Mouse (Mus musculus): ENCODE data around the gene Gm16440.
"Not testable (repeated sequence)": the region's sequence is repeated elsewhere in the genome, so short reads cannot be mapped to it uniquely, and the experiment has no call there.

Gm16440 gene

DNA sequence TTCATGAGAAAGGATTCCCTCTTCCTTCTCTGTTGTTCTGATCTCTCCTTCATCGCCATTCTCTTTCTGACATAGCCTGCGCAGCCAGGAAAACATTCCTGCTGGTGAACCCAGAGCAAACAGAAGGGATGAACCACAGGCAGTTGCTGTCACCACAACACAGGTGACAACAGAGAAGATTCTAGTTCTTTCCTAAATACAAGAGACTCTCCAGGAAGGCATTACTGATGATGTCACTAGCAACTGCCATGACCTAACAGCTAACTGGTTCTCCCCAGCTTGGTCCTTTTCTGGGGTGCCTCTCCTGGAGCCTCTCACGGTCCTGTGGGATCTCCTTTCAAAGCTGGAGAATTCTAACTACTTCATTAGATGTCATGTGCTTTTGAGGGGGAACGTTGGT, at the start of gene Gm16440:
TSS of gene Gm16440 (minus strand) at position 101 of the 400 bp plus-strand sequence.
- in situ Hi-C loops (cut with MboI, MseI): not testable (repeated sequence)

DNA sequence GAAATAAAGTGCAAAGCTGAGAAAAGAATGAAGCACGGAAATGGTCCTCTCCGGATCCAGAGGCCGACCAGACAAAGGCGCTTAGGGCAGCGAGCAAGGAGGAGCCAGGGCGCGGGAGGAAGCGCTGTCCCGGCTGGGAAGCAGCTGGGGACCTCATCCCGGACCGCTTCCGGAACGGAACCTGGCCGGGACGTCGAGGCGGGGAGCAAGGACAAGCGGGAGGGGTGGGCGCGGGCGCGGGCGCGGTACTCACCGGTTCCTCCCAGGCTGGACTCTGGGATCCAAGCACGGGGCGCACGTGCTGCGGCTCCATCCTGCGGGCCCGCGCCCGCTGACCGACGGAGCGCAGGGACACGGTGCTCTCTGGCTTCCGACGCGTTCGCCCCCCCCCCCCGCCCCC, 36.6 kb upstream of the Gm16440 start:
- in situ Hi-C loops (cut with MboI, MseI): not testable (repeated sequence)

DNA sequence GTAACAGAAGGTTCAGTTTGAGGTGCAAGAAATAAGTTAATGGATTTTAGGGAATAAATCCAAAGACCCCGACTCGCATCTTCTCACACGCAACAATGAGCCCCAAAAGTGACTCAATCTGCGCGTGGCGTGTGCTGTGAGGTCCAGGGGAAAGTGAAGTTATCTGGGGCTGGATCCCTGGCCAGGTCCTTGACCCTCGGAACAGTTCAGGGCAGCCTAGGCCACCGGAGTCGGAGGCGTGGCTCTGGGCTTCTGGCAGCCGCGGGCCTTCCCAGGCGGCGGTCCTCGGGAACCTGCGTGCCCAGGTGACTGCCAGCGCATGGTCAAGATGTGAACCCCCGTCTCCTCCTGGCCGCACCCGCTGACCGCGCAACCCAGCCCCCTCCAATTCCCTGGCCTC, 36.2 kb upstream of the Gm16440 start:
- in situ Hi-C loops (cut with MboI, MseI): not testable (repeated sequence)

DNA sequence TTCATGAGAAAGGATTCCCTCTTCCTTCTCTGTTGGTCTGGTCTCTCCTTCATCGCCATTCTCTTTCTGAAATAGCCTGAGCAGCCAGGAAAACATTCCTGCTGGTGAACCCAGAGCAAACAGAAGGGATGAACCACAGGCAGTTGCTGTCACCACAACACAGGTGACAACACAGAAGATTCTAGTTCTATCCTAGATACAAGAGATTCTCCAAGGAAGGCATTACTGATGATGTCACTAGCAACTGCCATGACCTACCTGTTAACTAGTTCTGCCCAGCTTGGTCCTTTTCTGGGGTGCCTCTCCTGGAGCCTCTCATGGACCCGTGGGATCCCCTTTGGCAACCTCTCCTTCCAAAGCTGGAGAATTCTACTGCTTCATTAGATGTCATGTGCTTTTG, 22.3 kb upstream of the Gm16440 start, which contains the start of gene Gm3591:
TSS of gene Gm3591 (minus strand) at position 101 of the 400 bp plus-strand sequence.
- in situ Hi-C loops (cut with MboI, MseI): not testable (repeated sequence)

DNA sequence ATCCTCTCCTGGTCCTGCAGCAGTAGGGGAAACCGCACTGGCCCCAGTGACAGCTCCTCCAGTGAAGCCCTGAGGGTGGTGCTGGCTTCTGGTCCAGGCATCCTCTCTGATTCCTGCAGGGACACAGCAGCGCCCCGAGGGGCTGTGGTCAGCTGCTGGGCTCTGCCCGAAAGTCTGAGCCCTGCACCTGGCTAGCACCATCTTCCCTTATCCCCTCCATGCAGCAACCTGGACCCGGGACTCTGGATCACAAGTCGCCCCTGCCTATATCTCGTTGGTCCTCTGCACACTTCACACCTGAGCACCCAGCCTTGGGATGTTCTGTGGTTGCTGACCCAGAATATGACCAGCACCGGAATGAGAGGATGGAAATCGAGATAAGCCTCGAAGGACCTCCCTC, 46.5 kb downstream of the Gm16440 start, which contains the start of gene Gm3618:
TSS of gene Gm3618 (minus strand) at position 101 of the 400 bp plus-strand sequence.
- in situ Hi-C loops (cut with MboI, MseI): not testable (repeated sequence)
